Mouse (Mus musculus) heart, embryonic 10.5 days (tissue): ENCODE results near the gene Zbtb44. TPM values are rescaled to one million over a fixed set of nuclear protein-coding genes. Genes with fewer than 3 reads are reported as not detected.
A peak's percentile ranks its signal among the peaks of the same experiment; 100 is the strongest.

ENCODE experiments used
- DNase-seq: peaks from one replicate; pipeline ENCODE4 v3.0.0-alpha.2; 2017; ENCODE audit warnings: low spot score
- H3K27ac ChIP-seq: fragments of 300-500 bp; sonication (generic); 2 replicates; pipeline ENCODE4 v1.5.1; 2016; ENCODE audit warnings: mild to moderate bottlenecking
- H3K27me3 ChIP-seq: fragments of 300-500 bp; sonication (generic); 2 replicates; pipeline ENCODE4 v1.6.1; 2016; ENCODE audit warnings: mild to moderate bottlenecking; ENCODE audit not compliant: poor library complexity, insufficient read depth, severe bottlenecking
- H3K36me3 ChIP-seq: fragments of 300-500 bp; sonication (generic); 2 replicates; pipeline ENCODE4 v1.6.1; 2016; ENCODE audit warnings: mild to moderate bottlenecking, moderate library complexity
- H3K4me1 ChIP-seq: fragments of 300-500 bp; sonication (generic); 2 replicates; pipeline ENCODE4 v1.6.1; 2016; ENCODE audit warnings: mild to moderate bottlenecking
- H3K4me3 ChIP-seq: fragments of 300-500 bp; sonication (generic); 2 replicates; pipeline ENCODE4 v1.5.1; 2016; ENCODE audit warnings: mild to moderate bottlenecking, moderate library complexity
- H3K9me3 ChIP-seq: fragments of 300-500 bp; sonication (generic); 2 replicates; pipeline ENCODE4 v1.6.1; 2016; ENCODE audit warnings: mild to moderate bottlenecking, moderate library complexity
- WGBS: fragments of 180-500 bp; shearing (Covaris S2); methylation state at CpG from one replicate; pipeline ENCODE4 v1.1.7; 2016; 5-methylcytosine and 5-hydroxymethylcytosine counted together
- polyA plus RNA-seq: library from polyadenylated mRNA; unstranded; fragments of >200 nt; fragmentation: Nextera tagmentation; extraction: Ambion mirVana; gene quantifications from 2 replicates; pipeline ENCODE4 v1.2.1, GENCODE M21; 2016

Gene Zbtb44
- polyA plus RNA-seq, 1 experiment from 2014 or later: 6.1 TPM

- H3K4me1 ChIP-seq: peaks cover 17% of the 10 kb centered on the region
- no peak overlapping the region for H3K4me3 ChIP-seq
- DNase-seq: peak; percentile 64
- H3K36me3 ChIP-seq: no peaks in the 10 kb centered on the region
- WGBS: 87% methylated on average over 10 of the region's 10 CpGs
- no peak overlapping the region for H3K27ac ChIP-seq
- peaks cover 21% of the 10 kb centered on the region for H3K27me3 ChIP-seq
- no peaks in the 10 kb centered on the region for H3K9me3 ChIP-seq
Measured at GRCm38 (mm10) chr9:31092833-31093195, 62.4 kb downstream of the Zbtb44 start.

- DNase-seq: no peak
- Histone ChIP-seq H3K9me3 (no peaks in the 10 kb centered on the region), H3K4me3 (no peak overlapping the region), H3K4me1 (peaks cover 14% of the 10 kb centered on the region), H3K27ac (no peak overlapping the region), H3K36me3 (no peaks in the 10 kb centered on the region), H3K27me3 (0 out of 2 replicates have a peak, but pooled peaks cover 6% of the 10 kb centered on the region)
- WGBS: 66% methylated on average over 20 of the region's 20 CpGs
Measured at GRCm38 (mm10) chr9:31097088-31098082, 66.9 kb downstream of the Zbtb44 start.

GRCm38 (mm10) chr9:31098118-31098517, 67.7 kb downstream of the Zbtb44 start:
- Histone ChIP-seq H3K36me3 (no peaks in the 10 kb centered on the region), H3K27ac (no peak overlapping the region), H3K4me3 (no peak overlapping the region), H3K4me1 (peaks cover 14% of the 10 kb centered on the region), H3K9me3 (no peaks in the 10 kb centered on the region), H3K27me3 (0 out of 2 replicates have a peak, but pooled peaks cover 6% of the 10 kb centered on the region)
- 75% methylated on average over 6 of the region's 6 CpGs for WGBS
- DNase-seq: no peak

- DNase-seq: no peak
- H3K4me1 ChIP-seq: no peaks in the 10 kb centered on the region
- no peak overlapping the region for H3K4me3 ChIP-seq
- 88% methylated on average over 8 of the region's 8 CpGs for WGBS
- H3K27me3 ChIP-seq: peaks cover 10% of the 10 kb centered on the region; the same call in 1 of the 2 replicates
- no peak overlapping the region for H3K27ac ChIP-seq
- no peaks in the 10 kb centered on the region for H3K36me3 ChIP-seq
- H3K9me3 ChIP-seq: no peaks in the 10 kb centered on the region
Measured at GRCm38 (mm10) chr9:31108464-31108863, 78.0 kb downstream of the Zbtb44 start.

- Histone ChIP-seq H3K27me3 (no peaks in the 10 kb centered on the region), H3K4me3 (no peak overlapping the region)
- no peak for DNase-seq
Measured at GRCm38 (mm10) chr9:31115586-31115985, 85.1 kb downstream of the Zbtb44 start.

GRCm38 (mm10) chr9:31117088-31117487, 86.6 kb downstream of the Zbtb44 start:
- Histone ChIP-seq H3K27me3 (no peaks in the 10 kb centered on the region), H3K4me3 (no peak overlapping the region), H3K9me3 (no peaks in the 10 kb centered on the region), H3K4me1 (peaks cover 31% of the 10 kb centered on the region), H3K27ac (no peak overlapping the region), H3K36me3 (no peaks in the 10 kb centered on the region)
- DNase-seq: no peak
- WGBS: 87% methylated on average over 11 of the region's 11 CpGs

More at GRCm38 (mm10) chr9:31115586-31115985, 85.1 kb downstream of the Zbtb44 start:
- H3K36me3 ChIP-seq: no peaks in the 10 kb centered on the region
- peaks cover 24% of the 10 kb centered on the region for H3K4me1 ChIP-seq
- H3K27ac ChIP-seq: no peak overlapping the region
- no peaks in the 10 kb centered on the region for H3K9me3 ChIP-seq

GRCm38 (mm10) chr9:31117488-31117887, 87.0 kb downstream of the Zbtb44 start:
- no peak for DNase-seq
- H3K27ac ChIP-seq: no peak overlapping the region
- H3K36me3 ChIP-seq: no peaks in the 10 kb centered on the region
- H3K4me3 ChIP-seq: no peak overlapping the region
- no peaks in the 10 kb centered on the region for H3K27me3 ChIP-seq
- H3K4me1 ChIP-seq: peaks cover 31% of the 10 kb centered on the region
- WGBS: 82% methylated on average over 6 of the region's 6 CpGs
- H3K9me3 ChIP-seq: no peaks in the 10 kb centered on the region

GRCm38 (mm10) chr9:31118520-31119298, 88.3 kb downstream of the Zbtb44 start:
- H3K4me3 ChIP-seq: no peak overlapping the region
- H3K4me1 ChIP-seq: peaks cover 31% of the 10 kb centered on the region
- no peak overlapping the region for H3K27ac ChIP-seq
- DNase-seq: peak; percentile 85
- 26% methylated on average over 11 of the region's 11 CpGs for WGBS
- no peaks in the 10 kb centered on the region for H3K36me3 ChIP-seq
- no peaks in the 10 kb centered on the region for H3K9me3 ChIP-seq
- H3K27me3 ChIP-seq: no peaks in the 10 kb centered on the region

GRCm38 (mm10) chr9:31119405-31119804, 89.0 kb downstream of the Zbtb44 start:
- H3K4me3 ChIP-seq: no peak overlapping the region
- H3K27me3 ChIP-seq: no peaks in the 10 kb centered on the region
- H3K9me3 ChIP-seq: no peaks in the 10 kb centered on the region
- peaks cover 31% of the 10 kb centered on the region for H3K4me1 ChIP-seq
- no peaks in the 10 kb centered on the region for H3K36me3 ChIP-seq
- no peak for DNase-seq
- H3K27ac ChIP-seq: no peak overlapping the region
- WGBS: 50% methylated on average over 5 of the region's 5 CpGs

GRCm38 (mm10) chr9:31119882-31120532, 89.6 kb downstream of the Zbtb44 start:
- H3K27me3 ChIP-seq: no peaks in the 10 kb centered on the region
- no peak for DNase-seq
- 0 out of 2 replicates have a peak overlapping the region, but pooled peaks have one; percentile 22 for H3K4me3 ChIP-seq
- H3K9me3 ChIP-seq: no peaks in the 10 kb centered on the region
- H3K27ac ChIP-seq: peak overlapping the region; percentile 42; the same call in 1 of the 2 replicates
- peaks cover 31% of the 10 kb centered on the region for H3K4me1 ChIP-seq
- 39% methylated on average over 11 of the region's 11 CpGs for WGBS
- no peaks in the 10 kb centered on the region for H3K36me3 ChIP-seq

- WGBS: 60% methylated on average over 4 of the region's 4 CpGs
- Histone ChIP-seq H3K36me3 (no peaks in the 10 kb centered on the region), H3K4me1 (peaks cover 31% of the 10 kb centered on the region), H3K27ac (0 out of 2 replicates have a peak overlapping the region, but pooled peaks have one; percentile 42), H3K27me3 (no peaks in the 10 kb centered on the region), H3K9me3 (no peaks in the 10 kb centered on the region), H3K4me3 (no peak overlapping the region)
- no peak for DNase-seq
Measured at GRCm38 (mm10) chr9:31120533-31120915, 90.1 kb downstream of the Zbtb44 start.

GRCm38 (mm10) chr9:31122464-31123030, 92.1 kb downstream of the Zbtb44 start:
- H3K4me1 ChIP-seq: peaks cover 31% of the 10 kb centered on the region
- no peaks in the 10 kb centered on the region for H3K36me3 ChIP-seq
- H3K27me3 ChIP-seq: peaks cover 10% of the 10 kb centered on the region; the same call in 1 of the 2 replicates
- no peak overlapping the region for H3K27ac ChIP-seq
- no peak overlapping the region for H3K4me3 ChIP-seq
- H3K9me3 ChIP-seq: no peaks in the 10 kb centered on the region
- DNase-seq: no peak
- WGBS: 80% methylated on average over 13 of the region's 13 CpGs
